Mouse (Mus musculus) bone marrow, adult 2 months (tissue): ENCODE measurements around the gene Ms4a6d.

Experiments used
- CTCF ChIP-seq: fragments of 200-500 bp; IDR thresholded peaks from 2 replicates; pipeline ENCODE4 v1.5.1; 2011; ENCODE audit warnings: low read length, control low read depth; ENCODE audit not compliant: control insufficient read depth, insufficient read depth
- POLR2A ChIP-seq: fragments of 200-500 bp; IDR thresholded peaks from 2 replicates; pipeline ENCODE4 v1.6.1; 2011; ENCODE audit warnings: low read depth, mild to moderate bottlenecking, control low read depth, low read length, borderline replicate concordance; ENCODE audit not compliant: control insufficient read depth

GRCm38 (mm10) chr19:11646166-11646565 lies 41.5 kb upstream of the Ms4a6d start:
- TF ChIP-seq CTCF: no peak
- no peak for TF ChIP-seq POLR2A
